9 mouse cellular contexts compared by ENCODE assay signal in the genomic region with DNA sequence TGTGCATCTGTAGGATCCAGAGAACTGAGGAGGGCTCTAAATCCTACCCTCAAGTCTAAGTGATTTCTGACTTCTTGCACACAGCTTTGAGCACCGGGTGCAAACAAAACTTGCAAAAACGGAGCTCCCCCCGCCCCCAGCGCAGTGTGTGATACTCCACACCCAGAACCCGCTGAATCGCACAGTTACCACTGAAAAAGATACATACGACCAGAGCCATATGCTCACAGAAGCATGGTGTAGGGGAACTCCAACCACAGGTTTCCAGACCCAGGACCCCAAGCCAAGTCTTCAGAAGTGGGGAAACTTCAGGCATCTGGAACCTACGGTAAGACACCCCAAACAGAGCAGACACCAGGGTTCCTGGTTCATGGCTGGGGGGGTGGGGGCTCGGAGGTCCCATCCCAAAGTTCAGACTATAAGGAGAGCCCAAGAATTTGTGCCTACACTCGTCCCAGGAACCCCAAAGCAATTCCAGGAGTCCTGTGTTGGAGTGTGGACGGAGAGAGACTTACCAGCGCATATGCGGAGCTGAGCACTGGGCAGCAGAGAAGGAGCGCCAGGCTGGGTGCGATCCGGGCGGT. TPM values are rescaled to one million over a fixed set of nuclear protein-coding genes. Genes with fewer than 3 reads are reported as not detected.
DNase-seq lines count a peak whose midpoint lies in the region; ATAC-seq and TF ChIP-seq lines count a peak whose summit lies in the region.
"Had no signal": no experiment of that assay in that cellular context is flagged by ENCODE, and none has a peak within 500 bp of the region (broad histone marks: within the 10 kb centered on the region; RNA-seq: fewer than 3 reads in every experiment).

A gene (plus strand): TSS at position 151 of the 584 bp plus-strand sequence.

- DNase-seq in lung, adult 2 months = no peak
- DNase-seq in lung, postnatal 4 days = no peak
- DNase-seq in layer of hippocampus, postnatal 10 days (ENCODE audit: low spot score in 2 of 2) = no peak
- DNase-seq in left cerebral cortex, adult 18-20 months (ENCODE audit: low spot score in 2 of 2) = no peak
- DNase-seq in adrenal gland, postnatal 14 days = no peak

- ATAC-seq in forebrain, embryonic 16.5 days = peak; percentile 26; the same call in 1 of the 2 replicates
- no peak; the same call in 1 of the 2 replicates for ATAC-seq in hindbrain, embryonic 15.5 days (ENCODE audit: low FRiP score, low read depth)
- ATAC-seq in neural tube, embryonic 12.5 days (ENCODE audit: low FRiP score, low read depth) = no peak
- ATAC-seq: Patski had no signal

- TF ChIP-seq CTCF in lung, adult 2 months (IDR thresholded peaks at IDR 0.05; ENCODE audit: insufficient read depth, low read length) = no peak

- peak within 1 kb of the TSS; percentile 62 for H3K4me3 ChIP-seq in lung, adult 2 months (replicated peaks; ENCODE audit: extremely low read depth, low read depth, low read length)
- peak within 1 kb of the TSS; percentile 57 for H3K4me3 ChIP-seq in forebrain, embryonic 16.5 days (replicated peaks; ENCODE audit: low read length)
- H3K4me3 ChIP-seq in hindbrain, embryonic 15.5 days = peak within 1 kb of the TSS; percentile 81
- H3K4me3 ChIP-seq in neural tube, embryonic 12.5 days = peak within 1 kb of the TSS; percentile 76

- H3K27ac ChIP-seq in forebrain, embryonic 16.5 days (ENCODE audit: low read length) = no peak within 1 kb of the TSS
- peak within 1 kb of the TSS; percentile 33; the same call in 1 of the 2 replicates for H3K27ac ChIP-seq in hindbrain, embryonic 15.5 days (replicated peaks)
- peak within 1 kb of the TSS; percentile 21; the same call in 1 of the 2 replicates for H3K27ac ChIP-seq in neural tube, embryonic 12.5 days

- H3K4me1 ChIP-seq in lung, adult 2 months (ENCODE audit: control insufficient read depth, insufficient read depth, low read length) = peaks cover 3% of the 10 kb centered on the region; the same call in 1 of the 2 replicates
- peaks cover 19% of the 10 kb centered on the region for H3K4me1 ChIP-seq in forebrain, embryonic 16.5 days (replicated peaks; ENCODE audit: control insufficient read depth, insufficient read depth, low read length)
- peaks cover 28% of the 10 kb centered on the region for H3K4me1 ChIP-seq in hindbrain, embryonic 15.5 days (replicated peaks)
- peaks cover 40% of the 10 kb centered on the region for H3K4me1 ChIP-seq in neural tube, embryonic 12.5 days

- H3K36me3 ChIP-seq in forebrain, embryonic 16.5 days (ENCODE audit: control insufficient read depth, insufficient read depth) = no peaks in the 10 kb centered on the region
- no peaks in the 10 kb centered on the region for H3K36me3 ChIP-seq in hindbrain, embryonic 15.5 days
- no peaks in the 10 kb centered on the region for H3K36me3 ChIP-seq in neural tube, embryonic 12.5 days

- peak within 1 kb of the TSS; percentile 82 for H3K4me2 ChIP-seq in forebrain, embryonic 16.5 days (ENCODE audit: low read length)
- H3K4me2 ChIP-seq in hindbrain, embryonic 15.5 days = peak within 1 kb of the TSS; percentile 99
- H3K4me2 ChIP-seq in neural tube, embryonic 12.5 days (replicated peaks) = peak within 1 kb of the TSS; percentile 93

- H3K27me3 ChIP-seq in forebrain, embryonic 16.5 days (replicated peaks; ENCODE audit: control insufficient read depth, insufficient read depth, low read length) = peaks cover 40% of the 10 kb centered on the region
- peaks cover 15% of the 10 kb centered on the region; the same call in 1 of the 2 replicates for H3K27me3 ChIP-seq in hindbrain, embryonic 15.5 days
- H3K27me3 ChIP-seq in neural tube, embryonic 12.5 days (replicated peaks) = 0 out of 2 replicates have a peak, but pooled peaks cover 3% of the 10 kb centered on the region

- TF ChIP-seq POLR2A in lung, adult 2 months (IDR thresholded peaks at IDR 0.05; ENCODE audit: borderline replicate concordance, extremely low read depth, low read depth, low read length) = no peak

- 12% methylated on average over 17 of the region's 17 CpGs for WGBS in lung, adult 2 months
- 2% methylated on average over 17 of the region's 17 CpGs for WGBS in forebrain, embryonic 16.5 days
- under 1% methylated on average over 17 of the region's 17 CpGs for WGBS in hindbrain, embryonic 15.5 days
- WGBS in neural tube, embryonic 12.5 days = 2% methylated on average over 17 of the region's 17 CpGs

- H3K9me3 ChIP-seq in forebrain, embryonic 16.5 days (ENCODE audit: control insufficient read depth, low read length) = no peaks in the 10 kb centered on the region
- no peaks in the 10 kb centered on the region for H3K9me3 ChIP-seq in hindbrain, embryonic 15.5 days
- no peaks in the 10 kb centered on the region for H3K9me3 ChIP-seq in neural tube, embryonic 12.5 days

- H3K9ac ChIP-seq in forebrain, embryonic 16.5 days (replicated peaks; ENCODE audit: low read depth, low read length) = peak within 1 kb of the TSS; percentile 65
- H3K9ac ChIP-seq in hindbrain, embryonic 15.5 days = peak within 1 kb of the TSS; percentile 74
- H3K9ac ChIP-seq in neural tube, embryonic 12.5 days = peak within 1 kb of the TSS; percentile 82

RNA-seq across cellular contexts. Expression of the gene that starts here (rescaled TPM):
- polyA plus RNA-seq in lung, adult 2 months (2012; rRNA removed) = 10.8 and 214 TPM in 2 replicates
- 0.39 TPM in 1 of 2 replicates, not detected in the other for polyA plus RNA-seq in forebrain, embryonic 16.5 days (2015; fragmentation: Nextera tagmentation; extraction: Ambion mirVana)
- polyA plus RNA-seq in hindbrain, embryonic 15.5 days (2015; fragmentation: Nextera tagmentation; extraction: Ambion mirVana) = 0.17 TPM in 1 of 2 replicates, not detected in the other
- 1.0 and 3.9 TPM in 2 replicates for polyA plus RNA-seq in neural tube, embryonic 12.5 days (2016; fragmentation: Nextera tagmentation; extraction: Ambion mirVana)
- total RNA-seq in layer of hippocampus, postnatal 10 days (2021) = under 1 TPM; 0.49 to 0.75 TPM
- total RNA-seq in left cerebral cortex, adult 18-20 months (2021) = not detected
- 0.37 TPM in 1 of 2 replicates, not detected in the other for total RNA-seq in adrenal gland, postnatal 14 days (2021)

Comparison
In these comparisons a context has a peak if more than half of its experiments do, and no peak if none do; other contexts are left out.
1. Peak in ATAC-seq, H3K4me3 ChIP-seq, H3K9ac ChIP-seq and H3K4me2 ChIP-seq in forebrain, embryonic 16.5 days; RNA of the gene not detected or under 1 TPM.